Mouse (Mus musculus): Measurements from ENCODE around the gene Ube2q2.

DNA sequence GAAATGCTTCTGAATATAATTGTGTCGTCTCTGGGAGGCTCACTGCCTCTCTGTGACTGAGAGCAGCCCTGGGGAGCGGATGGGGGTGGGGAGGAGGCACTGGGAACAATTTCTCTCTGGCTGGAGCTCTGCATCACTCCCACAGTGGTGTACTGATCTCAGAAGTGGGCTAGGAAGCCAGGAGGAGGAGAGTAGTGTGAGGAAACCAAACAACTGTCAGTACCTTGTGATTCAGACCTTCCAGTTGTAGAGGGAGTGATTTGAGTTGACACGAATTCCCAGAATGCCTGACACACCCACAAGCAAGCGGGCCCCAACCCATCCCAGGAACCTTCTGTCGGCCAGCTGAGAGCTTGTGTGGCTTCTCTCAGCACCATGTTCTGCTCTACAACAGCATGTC is 12.1 kb upstream of the Ube2q2 start:
- TF ChIP-seq CTCF (IDR thresholded peaks at IDR 0.05; ENCODE audit: low read depth, low read length) (no peak), POLR2A (IDR thresholded peaks at IDR 0.05; ENCODE audit: borderline replicate concordance, low read depth, low read length) (no peak)
